Mouse (Mus musculus): ENCODE measurements around the gene Hist1h4b.

DNA sequence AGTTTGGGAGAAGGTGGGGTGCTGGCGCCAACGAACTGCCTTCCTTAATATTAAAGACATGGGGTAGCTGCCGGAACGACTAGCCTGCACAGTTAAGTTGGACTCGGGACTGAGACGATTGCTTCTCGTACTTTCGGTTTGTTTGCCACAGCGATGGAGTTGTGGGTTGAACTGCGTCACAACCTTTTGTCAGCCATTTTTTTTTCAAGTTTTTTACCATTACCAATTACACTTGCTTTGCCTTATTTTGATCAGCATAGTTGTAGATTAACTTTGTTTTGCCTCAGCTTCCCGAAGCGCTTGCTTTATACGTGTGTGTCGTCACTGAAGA is 16.9 kb upstream of the Hist1h4b start:
- TF ChIP-seq CTCF (IDR thresholded peaks at IDR 0.05; ENCODE audit: borderline replicate concordance, control insufficient read depth, extremely low read depth, insufficient read depth, low read length, poor library complexity) (no peak), POLR2A (IDR thresholded peaks at IDR 0.05; ENCODE audit: control insufficient read depth, extremely low read depth, insufficient read depth, low read length, poor library complexity) (no peak)

Measured in thymus, adult 2 months (tissue).